Mouse (Mus musculus) kidney, postnatal 0 days (tissue): ENCODE data around the gene Dazap2. TPM values are rescaled to one million over a fixed set of nuclear protein-coding genes. Genes with fewer than 3 reads are reported as not detected.

Experiments
- ATAC-seq: fragments of 200-750 bp; cut with Nextera tagmentation; replicated peaks from 2 replicates; pipeline ENCODE4 v1.8.0; 2017; ENCODE audit warnings: low read depth, moderate number of reproducible peaks, moderate TSS enrichment, moderate library complexity; ENCODE audit not compliant: low FRiP score
- DNase-seq: peaks from one replicate; pipeline ENCODE4 v3.0.0-alpha.2; 2016; ENCODE audit warnings: low spot score
- H3K27ac ChIP-seq: fragments of 300-500 bp; sonication (generic); 2 replicates; pipeline ENCODE4 v1.5.1; 2014; ENCODE audit warnings: mild to moderate bottlenecking
- H3K27me3 ChIP-seq: fragments of 300-500 bp; sonication (generic); 2 replicates; pipeline ENCODE4 v1.6.1; 2014; ENCODE audit warnings: low read length, mixed read lengths; ENCODE audit not compliant: insufficient read depth
- H3K36me3 ChIP-seq: fragments of 300-500 bp; sonication (generic); 2 replicates; pipeline ENCODE4 v1.6.1; 2014; ENCODE audit warnings: low read length, mixed read lengths; ENCODE audit not compliant: insufficient read depth
- H3K4me1 ChIP-seq: fragments of 300-500 bp; sonication (generic); replicated peaks from 2 replicates; pipeline ENCODE4 v1.6.1; 2014; ENCODE audit warnings: antibody characterized with exemption, low read length, mixed read lengths; ENCODE audit not compliant: insufficient read depth
- H3K4me2 ChIP-seq: fragments of 300-500 bp; sonication (generic); 2 replicates; pipeline ENCODE4 v1.6.1; 2014; ENCODE audit warnings: mild to moderate bottlenecking, low read length, moderate library complexity, mixed read lengths
- H3K4me3 ChIP-seq: fragments of 300-500 bp; sonication (generic); replicated peaks from 2 replicates; pipeline ENCODE4 v1.5.1; 2014; ENCODE audit warnings: low read depth, low read length
- H3K9ac ChIP-seq: fragments of 300-500 bp; sonication (generic); 2 replicates; pipeline ENCODE4 v1.6.1; 2014; ENCODE audit warnings: low read depth, low read length
- H3K9me3 ChIP-seq: fragments of 300-500 bp; sonication (generic); replicated peaks from 2 replicates; pipeline ENCODE4 v1.6.1; 2016; ENCODE audit warnings: low read length, inconsistent platforms, mixed read lengths
- CTCF ChIP-seq: IDR thresholded peaks from 2 replicates; pipeline ENCODE4 v1.5.1; 2016; ENCODE audit warnings: antibody characterized with exemption, low read depth, mild to moderate bottlenecking, moderate library complexity
- WGBS: fragments of 180-500 bp; shearing (Covaris S2); extraction: QIAGEN DNeasy Blood & Tissue Kit; methylation state at CpG from one replicate; pipeline ENCODE4 v1.1.7; 2014; 5-methylcytosine and 5-hydroxymethylcytosine counted together
- polyA plus RNA-seq: library from polyadenylated mRNA; unstranded; fragments of >200 nt; fragmentation: Nextera tagmentation; extraction: Ambion mirVana; gene quantifications from 2 replicates; pipeline ENCODE4 v1.2.1, GENCODE M21; 2015

Gene Dazap2
- polyA plus RNA-seq = 327 and 349 TPM in 2 replicates

DNA sequence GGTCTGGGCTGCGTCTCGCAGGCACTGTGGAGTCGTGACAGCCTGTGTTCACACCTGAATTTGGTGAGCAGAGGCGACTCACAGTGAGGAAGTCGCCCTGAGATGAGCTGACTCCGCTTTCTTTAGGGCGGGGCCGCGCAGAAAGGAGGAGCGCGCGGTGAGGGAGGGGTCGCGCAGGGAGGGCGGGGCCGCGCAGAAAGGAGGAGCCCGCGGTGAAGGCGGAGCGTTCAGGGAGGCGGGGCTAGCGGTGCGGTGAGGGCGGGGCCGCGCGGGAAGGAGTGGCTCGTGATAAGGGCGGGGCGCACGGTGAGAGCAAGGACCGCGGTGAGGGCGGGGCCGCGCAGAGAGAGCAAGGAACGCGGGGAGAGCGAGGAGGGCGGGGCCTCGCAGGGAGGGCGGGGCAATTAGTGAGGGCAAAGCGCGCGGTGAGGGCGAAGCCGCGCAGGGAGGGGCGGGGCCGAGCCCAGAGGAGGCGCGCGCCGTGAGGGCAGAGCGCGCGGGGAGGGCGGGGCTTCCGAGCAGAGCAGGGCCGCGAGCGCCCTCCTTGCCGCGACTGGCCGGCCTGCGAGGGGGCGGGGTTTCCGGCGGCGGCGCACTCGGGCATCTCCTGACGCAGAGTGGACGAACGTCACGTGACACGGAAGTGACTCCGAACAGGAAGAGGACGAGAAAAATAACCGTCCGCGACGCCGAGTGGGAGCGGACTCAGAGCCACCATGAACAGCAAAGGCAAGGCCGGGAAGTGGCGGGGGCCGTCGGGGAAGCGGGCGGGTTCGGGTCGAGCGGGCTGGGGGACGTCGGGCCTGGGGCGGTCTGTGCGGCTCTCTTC is at the start of gene Dazap2:
Gene Dazap2, plus strand, starts transcription at position 354 of the 829 bp plus-strand sequence.
- Histone ChIP-seq H3K27ac (peak within 1 kb of the TSS; percentile 100), H3K9ac (peak within 1 kb of the TSS; percentile 93), H3K27me3 (no peaks in the 10 kb centered on the region), H3K4me2 (peak within 1 kb of the TSS; percentile 74), H3K4me3 (peak within 1 kb of the TSS; percentile 85), H3K4me1 (peaks cover 8% of the 10 kb centered on the region; the same call in 1 of the 2 replicates), H3K36me3 (peaks cover 21% of the 10 kb centered on the region), H3K9me3 (no peaks in the 10 kb centered on the region)
- peak; percentile 34; the same call in 1 of the 2 replicates for TF ChIP-seq CTCF
- 1% methylated on average over 82 of the region's 99 CpGs for WGBS
- DNase-seq (peak; percentile 99), ATAC-seq (peak; percentile 89)

DNA sequence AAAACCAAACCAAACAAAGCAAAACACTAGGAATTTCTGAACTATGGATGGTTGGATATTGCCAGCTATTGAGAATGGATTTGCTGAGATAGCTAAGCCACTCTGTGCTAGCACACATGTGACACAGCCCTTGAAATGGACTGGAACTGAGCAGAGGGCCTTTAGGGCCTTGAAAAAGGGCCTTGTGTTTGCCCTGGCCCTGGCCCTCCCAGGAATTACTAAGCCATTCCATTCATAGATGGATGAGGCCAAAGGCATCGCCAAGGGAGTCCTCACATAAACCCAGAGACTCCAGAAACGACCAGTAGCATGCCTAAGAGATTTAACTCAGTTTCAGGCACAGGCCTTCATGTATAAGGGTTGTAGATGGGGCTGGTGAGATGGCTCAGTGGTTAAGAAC is 48.6 kb upstream of the Dazap2 start:
- Histone ChIP-seq H3K27ac (no peak overlapping the region), H3K4me2 (no peak overlapping the region), H3K36me3 (no peaks in the 10 kb centered on the region), H3K4me1 (no peaks in the 10 kb centered on the region), H3K9ac (no peak overlapping the region), H3K27me3 (no peaks in the 10 kb centered on the region), H3K9me3 (no peaks in the 10 kb centered on the region), H3K4me3 (no peak overlapping the region)
- ATAC-seq (no peak), DNase-seq (no peak)
- TF ChIP-seq CTCF = no peak
- WGBS = 76% methylated on average over 2 of the region's 2 CpGs

GRCm38 (mm10) chr15:100569239-100569638 is 45.9 kb upstream of the Dazap2 start:
- Histone ChIP-seq H3K9me3 (no peaks in the 10 kb centered on the region), H3K4me3 (no peak overlapping the region), H3K4me1 (peaks cover 7% of the 10 kb centered on the region), H3K9ac (no peak overlapping the region), H3K27me3 (no peaks in the 10 kb centered on the region), H3K27ac (no peak overlapping the region), H3K4me2 (no peak overlapping the region), H3K36me3 (no peaks in the 10 kb centered on the region)
- DNase-seq (no peak), ATAC-seq (no peak; the same call in 1 of the 2 replicates)
- whole genome bisulfite sequencing = 54% methylated on average over 3 of the region's 3 CpGs
- no peak for TF ChIP-seq CTCF

DNA sequence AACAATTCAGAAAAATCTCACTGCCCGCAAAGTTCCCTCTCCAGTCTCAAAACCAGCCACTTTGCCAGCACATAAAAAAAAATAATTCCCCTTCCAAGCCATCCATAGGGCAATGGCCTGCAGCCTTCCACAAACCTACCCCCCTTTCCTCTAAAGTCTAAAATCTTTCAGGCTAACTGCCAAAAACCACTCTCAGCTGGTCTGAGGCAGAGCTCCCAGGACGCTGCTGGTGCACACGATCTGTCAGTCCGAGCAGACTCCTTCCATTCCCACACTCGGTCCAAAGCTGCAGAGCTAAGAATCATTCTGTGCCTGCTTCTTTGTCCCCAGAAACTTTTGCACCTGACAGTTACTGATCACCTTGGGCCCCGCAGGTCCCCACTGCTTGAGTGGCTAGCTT is 41.2 kb upstream of the Dazap2 start:
- Histone ChIP-seq H3K36me3 (no peaks in the 10 kb centered on the region), H3K4me1 (peaks cover 21% of the 10 kb centered on the region), H3K4me2 (no peak overlapping the region), H3K4me3 (no peak overlapping the region), H3K9me3 (no peaks in the 10 kb centered on the region), H3K9ac (peak overlapping the region; percentile 31; the same call in 1 of the 2 replicates), H3K27me3 (no peaks in the 10 kb centered on the region), H3K27ac (peak overlapping the region; percentile 82)
- DNase-seq (peak; percentile 56), ATAC-seq (no peak)
- no peak for TF ChIP-seq CTCF
- WGBS = 34% methylated on average over 6 of the region's 6 CpGs

GRCm38 (mm10) chr15:100574378-100574777 is 40.8 kb upstream of the Dazap2 start:
- no peak overlapping the region for H3K4me2 ChIP-seq
- peak overlapping the region; percentile 82 for H3K27ac ChIP-seq
- no peak for TF ChIP-seq CTCF
- no peaks in the 10 kb centered on the region for H3K27me3 ChIP-seq
- H3K9me3 ChIP-seq = no peaks in the 10 kb centered on the region
- WGBS = 68% methylated on average over 2 of the region's 2 CpGs
- no peaks in the 10 kb centered on the region for H3K36me3 ChIP-seq
- 0 out of 2 replicates have a peak overlapping the region, but pooled peaks have one; percentile 31 for H3K9ac ChIP-seq
- H3K4me1 ChIP-seq = peaks cover 21% of the 10 kb centered on the region
- no peak for ATAC-seq
- DNase-seq = no peak
- no peak overlapping the region for H3K4me3 ChIP-seq

DNA sequence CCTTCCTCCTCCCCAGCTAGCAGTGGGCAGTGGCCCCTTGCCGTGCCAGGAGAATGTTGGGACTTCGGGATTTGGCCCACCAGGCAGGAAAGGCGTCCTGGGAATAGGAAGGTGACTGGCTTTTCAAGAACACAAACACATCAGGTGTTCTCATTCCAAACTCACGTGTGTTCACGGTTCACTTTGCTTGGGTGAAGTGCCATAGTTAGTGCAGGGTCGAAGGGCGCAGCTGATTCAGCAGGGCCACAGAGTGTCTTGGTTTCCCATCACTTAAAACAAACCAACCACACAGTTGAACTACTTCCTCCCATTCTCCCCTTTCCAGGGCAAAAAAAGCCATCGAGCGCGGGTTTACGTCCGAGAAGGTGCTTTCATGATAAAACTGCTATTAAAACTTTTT is 39.8 kb upstream of the Dazap2 start:
- H3K27me3 ChIP-seq = no peaks in the 10 kb centered on the region
- no peak for TF ChIP-seq CTCF
- H3K36me3 ChIP-seq = 0 out of 2 replicates have a peak, but pooled peaks cover under 1% of the 10 kb centered on the region
- ATAC-seq (peak; percentile 46; the same call in 1 of the 2 replicates), DNase-seq (no peak)
- peak overlapping the region; percentile 82 for H3K27ac ChIP-seq
- peaks cover 21% of the 10 kb centered on the region for H3K4me1 ChIP-seq
- H3K9ac ChIP-seq = no peak overlapping the region
- H3K4me3 ChIP-seq = no peak overlapping the region
- H3K4me2 ChIP-seq = no peak overlapping the region
- WGBS = 75% methylated on average over 12 of the region's 12 CpGs
- H3K9me3 ChIP-seq = no peaks in the 10 kb centered on the region
